Mouse (Mus musculus) macrophage (primary cell): ENCODE data around the gene Slc30a9. TPM values are rescaled to one million over a fixed set of nuclear protein-coding genes. Genes with fewer than 3 reads are reported as not detected.
A peak's percentile ranks its signal among the peaks of the same experiment; 100 is the strongest.

Experiments used
- H3K27ac ChIP-seq: fragments of 350-480 bp; formaldehyde crosslinking; 2 replicates; pipeline ENCODE4 v1.9.0; 2021
- H3K36me3 ChIP-seq: fragments of 350-480 bp; formaldehyde crosslinking; 2 replicates; pipeline ENCODE4 v1.9.0; 2021; ENCODE audit errors: inconsistent target
- H3K4me3 ChIP-seq: fragments of 350-480 bp; formaldehyde crosslinking; 2 replicates; pipeline ENCODE4 v1.9.0; 2021; ENCODE audit errors: inconsistent target
- H3K79me2 ChIP-seq: fragments of 350-480 bp; formaldehyde crosslinking; 2 replicates; pipeline ENCODE4 v1.9.0; 2021; ENCODE audit errors: inconsistent target
- WGBS: methylation state at CpG from one replicate; pipeline ENCODE4 v1.1.7; 2026; ENCODE audit warnings: inconsistent platforms; ENCODE audit not compliant: missing documents; 5-methylcytosine and 5-hydroxymethylcytosine counted together
- polyA plus RNA-seq: library from polyadenylated mRNA; stranded (reverse); fragments of 250-400 nt; gene quantifications from 3 replicates; pipeline ENCODE4 v1.2.4, GENCODE M21; 2018; ENCODE audit warnings: inconsistent platforms

Gene Slc30a9
- polyA plus RNA-seq, 1 experiment from 2014 or later = 22.7 TPM

DNA sequence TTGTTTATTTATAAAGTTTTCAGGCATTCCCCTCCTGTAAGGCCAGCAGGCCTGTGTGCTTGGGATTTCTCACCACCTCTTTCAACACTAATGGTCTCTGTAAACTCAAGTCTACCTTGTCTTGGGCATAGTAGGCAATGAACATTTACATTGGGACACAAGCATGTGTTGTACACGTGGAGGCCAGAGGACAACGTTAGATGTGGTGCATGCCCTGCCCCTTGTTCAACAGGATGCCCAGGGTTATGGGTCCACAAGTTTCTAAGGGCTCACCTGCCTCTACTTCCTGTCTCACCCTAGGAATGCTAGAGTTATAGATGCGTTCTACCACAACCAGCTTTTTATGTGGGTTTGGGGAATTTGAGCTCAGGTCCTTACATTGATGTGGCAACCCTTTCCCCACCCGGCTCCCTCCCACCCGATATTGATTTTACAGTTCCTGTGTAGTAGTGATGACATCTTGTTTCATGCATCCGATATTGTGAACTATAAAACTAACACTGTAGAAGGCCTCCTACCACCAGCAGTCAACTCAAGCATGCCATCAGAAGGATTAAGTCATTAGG, 6.8 kb upstream of the Slc30a9 start:
- Histone ChIP-seq H3K27ac (no peak overlapping the region), H3K36me3 (no peaks in the 10 kb centered on the region), H3K4me3 (no peak overlapping the region), H3K79me2 (no peaks in the 10 kb centered on the region)
- WGBS = 96% methylated on average over 6 of the region's 6 CpGs

DNA sequence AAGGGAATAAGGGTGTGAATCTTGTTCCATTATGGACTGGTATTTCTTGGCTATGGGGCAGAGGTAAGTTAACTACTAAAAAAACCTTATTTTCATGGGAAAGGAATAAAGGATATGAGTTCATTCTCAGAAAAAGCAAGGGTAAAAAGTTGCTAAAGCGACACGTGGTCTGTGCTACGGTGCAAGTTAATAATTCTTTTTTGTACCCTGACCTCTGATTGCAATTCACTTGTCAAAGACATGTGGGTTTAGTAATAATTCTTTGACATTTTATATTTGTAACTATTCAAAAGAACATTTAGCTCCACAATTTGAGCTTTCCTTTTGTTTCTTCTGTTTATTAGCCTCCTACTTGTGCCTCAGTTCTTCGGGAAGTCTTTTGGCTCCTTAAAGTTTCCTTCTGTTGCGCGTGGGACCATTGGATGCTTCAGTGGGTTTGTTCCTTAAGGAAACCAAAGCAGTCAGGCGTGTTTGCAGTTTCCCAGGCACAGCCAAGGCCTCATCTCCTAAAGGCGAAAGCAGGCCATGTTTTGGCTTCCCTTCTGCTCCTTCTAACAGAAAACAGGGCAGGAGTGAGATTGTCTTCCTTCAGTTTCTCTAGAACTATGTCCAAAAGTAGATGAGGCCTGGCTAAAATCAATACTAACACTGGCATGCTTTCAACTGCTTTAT, 5.7 kb upstream of the Slc30a9 start:
- Histone ChIP-seq H3K79me2 (no peaks in the 10 kb centered on the region), H3K36me3 (no peaks in the 10 kb centered on the region), H3K4me3 (no peak overlapping the region), H3K27ac (no peak overlapping the region)
- 97% methylated on average over 8 of the region's 8 CpGs for WGBS

DNA sequence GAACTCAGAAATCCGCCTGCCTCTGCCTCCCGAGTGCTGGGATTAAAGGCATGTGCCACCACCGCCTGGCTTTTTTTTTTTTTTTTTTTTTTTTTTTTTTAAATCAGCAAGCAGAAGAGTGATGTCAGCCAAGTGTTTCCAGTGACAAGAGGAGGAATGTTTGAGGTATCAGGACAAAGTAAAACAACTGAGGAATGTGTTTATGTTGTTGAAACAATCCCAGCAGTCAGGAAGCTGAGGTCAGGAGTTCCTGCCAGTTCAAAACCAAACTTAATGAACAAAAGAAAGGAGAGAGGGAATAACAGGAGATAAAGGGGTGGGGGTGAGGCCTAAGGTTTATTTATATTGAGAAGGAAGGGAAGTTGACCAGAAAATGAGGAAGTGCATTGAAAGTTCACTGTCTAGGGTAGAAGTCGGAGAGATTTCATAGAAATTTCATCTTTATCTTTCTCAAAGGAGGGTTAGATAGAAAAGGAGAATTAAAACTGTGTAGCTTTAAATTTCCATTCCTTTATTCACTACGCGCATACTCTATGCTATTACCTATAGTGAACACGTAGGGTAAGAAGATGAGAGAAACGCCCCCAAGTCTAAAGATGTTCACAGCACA, 4.9 kb upstream of the Slc30a9 start:
- H3K79me2 ChIP-seq = no peaks in the 10 kb centered on the region
- peak overlapping the region; percentile 31; the same call in 1 of the 2 replicates for H3K27ac ChIP-seq
- H3K36me3 ChIP-seq = no peaks in the 10 kb centered on the region
- H3K4me3 ChIP-seq = no peak overlapping the region
- 17% methylated on average over 5 of the region's 8 CpGs for WGBS

DNA sequence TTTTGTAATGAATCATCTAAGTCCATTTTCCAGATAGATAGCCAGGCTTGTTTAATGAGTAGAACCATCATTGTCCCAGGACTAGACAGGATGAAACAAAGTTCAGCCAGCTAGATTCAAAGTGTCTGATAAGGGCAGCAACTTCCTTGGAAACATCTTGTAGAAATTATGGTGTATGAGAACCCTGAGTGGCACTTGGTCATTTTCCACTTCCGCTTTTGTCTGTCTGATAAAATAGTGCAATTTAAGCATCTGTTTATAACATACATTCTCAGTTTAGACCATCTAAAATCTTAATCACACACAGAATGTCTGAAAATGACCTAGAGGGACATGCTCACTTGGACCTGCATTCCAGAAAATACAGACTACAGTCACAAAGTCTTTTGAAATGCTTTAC, 2.9 kb upstream of the Slc30a9 start:
- H3K4me3 ChIP-seq = no peak overlapping the region
- H3K36me3 ChIP-seq = no peaks in the 10 kb centered on the region
- H3K27ac ChIP-seq = no peak overlapping the region
- WGBS = 41% methylated on average over 1 of the region's 1 CpGs
- H3K79me2 ChIP-seq = peaks cover 18% of the 10 kb centered on the region

DNA sequence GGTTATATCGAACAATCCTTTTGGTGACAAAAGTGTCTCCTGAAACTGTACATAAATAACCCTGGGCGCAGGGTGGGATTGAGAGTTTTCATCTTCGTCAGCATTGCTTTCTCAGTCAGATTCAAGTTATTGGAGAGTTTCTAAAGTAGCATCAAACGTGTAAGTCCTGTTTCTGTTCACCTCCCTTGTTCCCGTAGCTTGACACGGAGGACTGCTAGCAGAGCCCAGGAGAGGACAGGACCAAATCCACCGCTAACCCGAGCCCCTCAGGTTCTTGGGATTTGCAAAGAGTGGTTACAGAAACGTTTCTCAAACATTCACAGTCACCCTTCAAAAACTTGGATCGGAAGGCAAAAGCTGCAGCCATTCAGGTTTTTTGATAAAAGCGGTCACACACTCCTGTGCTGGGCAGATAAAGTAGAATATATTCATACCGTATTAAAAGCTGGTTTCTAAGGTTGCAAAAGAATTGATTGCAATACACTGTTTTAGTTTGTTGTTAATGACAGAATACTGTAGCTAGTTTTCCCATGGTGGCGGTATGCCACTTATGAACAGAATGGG, 986 bp downstream of the Slc30a9 start:
- WGBS = 40% methylated on average over 13 of the region's 13 CpGs
- Histone ChIP-seq H3K4me3 (peak overlapping the region; percentile 66), H3K36me3 (no peaks in the 10 kb centered on the region), H3K79me2 (peaks cover 57% of the 10 kb centered on the region), H3K27ac (no peak overlapping the region)

DNA sequence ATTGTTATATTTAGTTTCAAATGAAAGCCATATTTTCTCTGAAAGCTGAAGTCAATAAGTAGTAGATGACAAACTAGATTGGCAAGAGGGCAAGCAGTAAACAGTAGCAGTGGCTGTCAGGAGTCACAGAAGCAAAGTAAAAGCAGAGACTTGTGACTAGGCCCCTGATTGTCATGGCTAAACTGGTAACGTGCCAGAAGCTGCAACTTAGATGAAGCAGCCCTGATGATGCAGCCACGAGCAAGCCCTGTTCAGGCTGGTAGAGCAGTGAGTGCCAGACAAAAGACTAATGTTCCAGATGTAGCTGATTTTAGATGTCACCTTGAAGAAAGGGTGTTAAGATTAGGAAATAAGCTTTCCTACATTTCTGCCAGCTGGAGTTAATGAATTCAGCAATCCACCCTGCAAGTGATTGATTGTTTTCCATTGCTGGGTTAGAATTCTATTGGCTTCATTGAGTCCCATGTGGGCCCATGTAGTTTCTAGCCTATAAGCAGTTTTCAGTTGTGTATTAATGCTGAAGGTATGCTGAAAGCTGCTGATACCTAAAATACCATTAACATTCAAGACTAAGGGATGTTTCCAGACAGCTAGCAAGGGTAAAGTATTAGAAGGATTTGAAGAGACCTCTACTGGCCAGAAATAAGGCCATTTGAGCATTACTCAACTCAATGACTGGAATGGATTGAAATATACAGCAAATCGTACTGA, 5.2 kb downstream of the Slc30a9 start:
- H3K79me2 ChIP-seq = peaks cover 81% of the 10 kb centered on the region
- no peak overlapping the region for H3K4me3 ChIP-seq
- H3K27ac ChIP-seq = no peak overlapping the region
- WGBS = 93% methylated on average over 3 of the region's 3 CpGs
- H3K36me3 ChIP-seq = no peaks in the 10 kb centered on the region

DNA sequence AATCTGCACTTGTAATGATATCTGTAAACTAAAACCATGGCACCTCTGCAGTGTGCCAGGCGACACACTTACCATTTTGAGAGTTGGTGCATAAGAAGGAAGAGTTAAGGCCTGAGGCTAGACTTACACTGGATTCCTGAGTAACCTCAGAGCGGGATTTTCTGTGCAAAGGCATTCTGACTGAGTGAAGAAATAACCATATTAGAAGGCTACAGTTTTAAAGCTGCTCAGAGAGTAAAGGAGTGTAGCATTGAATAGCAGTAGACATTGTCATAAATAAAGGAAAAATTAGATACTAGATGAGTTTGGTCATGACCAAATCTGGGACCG, 5.7 kb downstream of the Slc30a9 start:
- H3K4me3 ChIP-seq = no peak overlapping the region
- peaks cover under 1% of the 10 kb centered on the region; the same call in 1 of the 2 replicates for H3K36me3 ChIP-seq
- 87% methylated on average over 3 of the region's 3 CpGs for whole genome bisulfite sequencing
- H3K27ac ChIP-seq = no peak overlapping the region
- peaks cover 77% of the 10 kb centered on the region for H3K79me2 ChIP-seq

DNA sequence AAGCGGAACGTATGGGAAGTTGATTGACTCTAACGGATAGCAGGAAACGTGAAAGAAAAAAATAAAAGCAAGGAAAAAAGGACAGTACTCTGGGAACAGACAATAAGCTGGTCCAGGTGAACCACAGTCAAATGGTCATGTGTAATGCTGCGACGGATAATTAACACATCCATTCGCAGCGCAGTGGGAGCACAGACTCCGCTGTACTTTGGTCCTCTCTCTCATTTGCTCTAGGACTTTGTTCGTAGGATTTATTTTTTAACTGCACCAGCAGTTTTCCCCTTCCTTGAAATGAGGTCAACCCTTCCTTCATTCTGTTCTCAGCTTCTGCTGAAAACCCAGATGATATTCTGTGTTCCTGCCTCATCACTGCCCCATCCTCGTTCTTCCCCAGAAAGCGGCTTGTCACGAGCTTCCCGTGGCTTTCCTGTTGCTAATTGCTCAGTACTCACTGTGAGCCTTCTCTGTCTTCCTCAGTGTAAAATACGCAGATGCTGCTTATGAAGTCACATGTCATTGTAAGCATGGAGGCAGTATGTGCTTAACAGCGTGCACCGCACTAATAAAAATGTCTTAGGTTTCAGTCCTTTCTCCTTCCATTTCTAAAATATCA, 15.0 kb downstream of the Slc30a9 start:
- Histone ChIP-seq H3K79me2 (peaks cover 4% of the 10 kb centered on the region; the same call in 1 of the 2 replicates), H3K36me3 (peaks cover 7% of the 10 kb centered on the region; the same call in 1 of the 2 replicates)
- WGBS = 89% methylated on average over 17 of the region's 17 CpGs

DNA sequence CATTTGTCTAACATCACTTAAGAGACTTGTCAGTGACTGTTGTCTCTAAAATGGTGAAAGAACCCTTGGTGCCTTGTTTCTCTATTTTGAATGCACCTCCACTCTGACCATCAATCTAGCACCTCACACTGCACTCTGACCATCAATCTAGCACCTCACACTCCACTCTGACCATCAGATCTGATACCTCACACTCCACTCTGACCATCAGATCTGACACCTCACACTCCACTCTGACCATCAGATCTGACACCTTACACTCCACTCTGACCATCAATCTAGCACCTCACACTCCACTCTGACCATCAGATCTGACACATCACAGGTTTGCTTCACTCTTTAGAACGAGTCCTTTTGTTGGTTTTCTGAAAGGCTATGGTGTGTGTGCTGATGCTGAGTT, 17.3 kb downstream of the Slc30a9 start:
- Histone ChIP-seq H3K79me2 (peaks cover 4% of the 10 kb centered on the region; the same call in 1 of the 2 replicates), H3K4me3 (no peak overlapping the region), H3K36me3 (no peaks in the 10 kb centered on the region; the same call in 1 of the 2 replicates), H3K27ac (no peak overlapping the region)
- 100% methylated on average over 1 of the region's 1 CpGs for WGBS

More for the DNA sequence above, 15.0 kb downstream of the Slc30a9 start:
- H3K4me3 ChIP-seq = no peak overlapping the region
- no peak overlapping the region for H3K27ac ChIP-seq

DNA sequence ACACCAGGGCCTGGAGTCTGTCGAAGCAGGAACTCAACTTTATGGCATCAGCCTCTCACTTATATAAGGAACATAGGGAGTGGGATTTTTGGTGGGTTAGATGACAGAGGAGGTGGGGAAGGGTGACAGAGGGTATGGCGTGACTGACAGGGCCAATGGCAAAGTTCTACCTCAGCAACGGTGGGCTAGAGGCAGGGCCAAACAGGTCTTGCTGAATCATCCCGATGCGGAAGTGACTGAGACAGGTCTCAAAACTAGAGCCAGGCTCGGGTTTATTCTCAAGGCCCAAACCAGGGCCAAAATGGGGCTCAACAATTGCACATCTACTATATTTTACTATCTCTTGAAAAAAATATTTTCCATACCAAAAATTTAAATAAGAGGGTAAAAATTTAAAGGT, 34.1 kb downstream of the Slc30a9 start:
- no peaks in the 10 kb centered on the region for H3K79me2 ChIP-seq
- H3K4me3 ChIP-seq = no peak overlapping the region
- 95% methylated on average over 6 of the region's 6 CpGs for WGBS
- no peak overlapping the region for H3K27ac ChIP-seq
- H3K36me3 ChIP-seq = peaks cover 42% of the 10 kb centered on the region; the same call in 1 of the 2 replicates

DNA sequence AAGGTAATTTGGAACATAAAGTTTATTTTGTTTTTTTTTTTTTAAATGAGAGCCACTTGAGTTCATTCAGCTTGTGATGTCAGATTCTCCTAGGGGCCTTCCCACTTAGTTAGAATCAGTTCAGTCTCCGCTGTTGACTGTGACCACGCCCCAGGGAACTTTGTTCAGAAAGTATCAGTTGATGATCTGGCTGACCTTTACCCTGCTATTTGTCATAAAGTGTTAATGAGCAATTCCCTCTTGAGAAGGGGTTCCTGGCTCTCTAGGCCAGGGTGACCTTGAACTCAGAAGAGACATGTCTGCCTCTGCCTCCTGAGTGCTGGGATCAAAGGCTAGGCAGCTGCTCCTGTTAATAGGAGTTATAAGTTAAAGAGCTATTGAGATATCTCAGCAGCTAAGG, 40.3 kb downstream of the Slc30a9 start:
- no peak overlapping the region for H3K27ac ChIP-seq
- peaks cover 69% of the 10 kb centered on the region for H3K36me3 ChIP-seq
- no peaks in the 10 kb centered on the region for H3K79me2 ChIP-seq
- WGBS = 97% methylated on average over 2 of the region's 2 CpGs
- H3K4me3 ChIP-seq = no peak overlapping the region

DNA sequence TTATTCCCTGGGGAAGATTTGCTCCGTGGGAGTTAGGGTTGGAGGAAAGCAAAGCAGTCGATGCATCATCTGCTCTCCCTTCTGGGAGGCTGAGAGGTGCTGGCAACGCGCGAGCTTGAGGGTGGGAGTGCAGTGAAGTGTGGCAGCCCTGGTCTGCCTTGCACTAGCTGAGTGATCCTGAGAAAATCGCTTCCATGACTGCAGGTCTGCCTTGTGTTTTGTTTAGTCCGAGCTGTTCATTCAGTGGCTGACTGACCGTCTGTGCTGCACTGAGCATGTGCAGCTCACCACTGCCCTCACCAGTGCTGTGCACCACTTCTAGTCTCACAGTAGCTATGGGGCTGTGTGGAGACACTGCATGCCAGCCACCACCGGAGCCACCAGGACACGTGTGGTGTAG, 42.2 kb downstream of the Slc30a9 start:
- Histone ChIP-seq H3K4me3 (no peak overlapping the region), H3K79me2 (no peaks in the 10 kb centered on the region), H3K36me3 (peaks cover 72% of the 10 kb centered on the region), H3K27ac (no peak overlapping the region)
- WGBS = 92% methylated on average over 10 of the region's 10 CpGs

DNA sequence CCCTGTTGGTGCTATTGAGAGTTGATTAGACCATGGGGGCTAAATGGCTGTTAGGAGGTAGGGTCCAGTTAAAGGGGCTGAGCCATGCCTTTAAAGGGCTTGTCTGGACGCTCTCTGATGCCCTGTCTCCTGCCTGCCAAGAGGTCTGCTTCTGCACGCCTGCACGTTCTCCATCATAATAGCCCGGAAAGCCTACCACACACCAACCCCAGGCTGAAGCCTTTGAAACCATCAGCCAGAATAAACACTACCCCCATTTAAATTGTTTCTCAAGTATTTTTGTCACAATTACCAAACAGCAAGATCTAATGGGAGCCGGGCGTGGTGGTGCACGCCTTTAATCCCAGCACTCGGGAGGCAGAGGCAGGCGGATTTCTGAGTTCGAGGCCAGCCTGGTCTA, 55.6 kb downstream of the Slc30a9 start:
- 98% methylated on average over 4 of the region's 10 CpGs for WGBS
- H3K36me3 ChIP-seq = no peaks in the 10 kb centered on the region

DNA sequence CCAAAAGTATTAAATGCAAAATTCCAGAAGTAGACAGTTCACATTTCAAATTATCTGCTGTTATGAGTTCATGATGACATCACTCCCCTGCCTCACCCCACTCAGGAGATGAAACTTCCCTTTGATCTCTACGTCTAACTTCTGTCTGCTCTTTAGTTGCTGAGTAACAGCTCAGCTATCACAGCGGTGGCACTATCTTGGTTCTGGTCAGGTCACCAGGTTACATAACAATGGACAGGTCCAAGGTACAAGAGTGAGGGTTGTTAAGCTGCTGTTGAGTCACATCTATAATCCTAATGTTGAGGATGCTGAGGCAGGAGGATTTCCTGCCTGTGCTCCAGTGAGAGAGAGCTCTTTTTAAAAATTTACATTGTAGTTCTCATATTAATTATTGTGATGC, 56.2 kb downstream of the Slc30a9 start:
- H3K36me3 ChIP-seq = no peaks in the 10 kb centered on the region
- no peak overlapping the region for H3K27ac ChIP-seq
- no peak overlapping the region for H3K4me3 ChIP-seq
- 72% methylated on average over 2 of the region's 2 CpGs for WGBS
- no peaks in the 10 kb centered on the region for H3K79me2 ChIP-seq

More for the DNA sequence above, 55.6 kb downstream of the Slc30a9 start:
- Histone ChIP-seq H3K4me3 (no peak overlapping the region), H3K79me2 (no peaks in the 10 kb centered on the region), H3K27ac (no peak overlapping the region)
